Mouse (Mus musculus) regulatory T cell (primary cell): ENCODE measurements around the gene Mocs1.

ENCODE experiments used
- in situ Hi-C: fragments of 300-600 bp; cut with MboI, MseI; formaldehyde crosslinking; loops from one replicate; pipeline ENCODE4 v1.15.1; 2025; ENCODE audit warnings: high pct_unique_total_duplicates

Mocs1 gene

DNA sequence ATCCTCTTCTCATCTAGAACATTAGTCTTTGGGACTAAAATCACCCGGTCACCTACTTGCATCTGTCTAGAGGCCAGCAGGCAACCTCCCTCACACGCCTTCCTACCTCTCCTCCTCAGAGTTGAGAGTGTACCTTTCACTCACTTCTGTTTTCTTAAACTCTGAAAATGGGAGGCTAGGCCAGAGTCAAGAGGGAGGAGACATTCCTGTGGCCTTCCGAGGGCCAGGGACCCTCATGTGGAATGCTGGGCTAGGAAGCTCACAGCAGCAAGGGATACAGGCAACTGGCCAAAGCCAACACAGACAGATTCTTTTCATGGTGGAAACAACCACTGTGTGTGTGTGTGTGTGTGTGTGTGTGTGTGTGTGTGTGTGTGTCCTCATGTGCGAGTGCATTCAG lies 49.2 kb downstream of the Mocs1 start:
- in situ Hi-C loops: no loop called here

DNA sequence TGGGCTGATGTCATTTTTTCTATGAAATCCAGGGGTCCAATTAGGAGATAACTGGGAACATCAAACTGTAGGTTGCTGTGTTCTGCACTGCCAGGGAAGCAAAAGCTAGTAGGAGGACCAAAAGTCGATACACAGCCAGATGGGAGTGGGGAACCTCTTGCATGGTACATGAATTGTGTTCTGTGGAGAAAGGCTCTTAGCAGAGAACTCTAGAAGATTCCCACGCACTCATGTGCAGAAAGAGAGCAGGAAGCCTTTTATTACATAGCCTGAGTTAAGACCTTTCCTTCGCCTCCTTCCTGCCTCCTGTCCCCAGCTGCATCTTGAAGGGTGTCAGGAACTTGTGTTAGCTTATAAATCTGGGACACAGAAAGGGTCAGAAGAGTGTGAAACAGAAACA lies 53.7 kb downstream of the Mocs1 start:
- in situ Hi-C loops: loop anchor here (10.0 kb wide), 1 partner anchor 587 kb away; no protein-coding TSS in a partner anchor

DNA sequence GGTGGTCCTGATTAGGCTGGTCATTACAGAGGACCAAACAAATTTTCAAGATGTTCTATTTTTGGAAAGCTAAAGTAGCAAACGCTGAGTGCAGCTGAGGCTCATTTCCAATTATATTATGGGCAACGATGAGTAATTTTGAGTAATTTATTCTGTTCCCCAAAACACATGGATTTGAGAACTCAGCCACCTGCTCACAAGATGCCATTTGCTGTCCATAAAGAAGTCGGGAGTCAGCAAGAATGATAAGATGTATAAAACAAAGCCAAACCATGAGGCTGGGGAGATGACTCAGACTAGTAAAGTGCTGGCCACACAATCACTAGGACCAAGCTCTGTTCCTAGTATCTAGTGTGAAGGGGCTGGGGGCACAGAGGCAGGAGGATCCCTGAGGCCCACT lies 56.3 kb downstream of the Mocs1 start:
- in situ Hi-C loops: loop anchor here (10.0 kb wide), 1 partner anchor 590 kb away; no protein-coding TSS in a partner anchor

DNA sequence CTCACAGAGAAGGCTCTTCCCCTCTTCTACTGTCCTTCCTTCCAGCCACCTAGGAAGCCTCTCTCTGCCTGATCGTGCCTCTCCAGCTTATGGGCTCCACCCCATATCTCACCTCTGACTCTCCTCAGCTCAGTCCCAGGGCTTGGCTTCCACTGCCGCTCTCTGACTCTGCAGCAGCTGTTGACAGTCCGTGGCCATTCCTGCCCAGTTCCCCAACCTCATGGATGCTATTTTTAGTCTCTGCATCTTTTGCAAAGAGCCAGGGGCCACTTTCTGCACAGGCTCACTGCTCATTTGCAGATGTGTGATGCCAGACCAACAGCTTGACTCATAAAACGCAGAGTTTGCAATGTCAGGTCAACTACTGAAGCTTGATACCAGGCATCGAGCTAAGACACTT lies 60.9 kb downstream of the Mocs1 start:
- in situ Hi-C loops: loop anchor here (10.0 kb wide), 1 partner anchor 594 kb away; no protein-coding TSS in a partner anchor

DNA sequence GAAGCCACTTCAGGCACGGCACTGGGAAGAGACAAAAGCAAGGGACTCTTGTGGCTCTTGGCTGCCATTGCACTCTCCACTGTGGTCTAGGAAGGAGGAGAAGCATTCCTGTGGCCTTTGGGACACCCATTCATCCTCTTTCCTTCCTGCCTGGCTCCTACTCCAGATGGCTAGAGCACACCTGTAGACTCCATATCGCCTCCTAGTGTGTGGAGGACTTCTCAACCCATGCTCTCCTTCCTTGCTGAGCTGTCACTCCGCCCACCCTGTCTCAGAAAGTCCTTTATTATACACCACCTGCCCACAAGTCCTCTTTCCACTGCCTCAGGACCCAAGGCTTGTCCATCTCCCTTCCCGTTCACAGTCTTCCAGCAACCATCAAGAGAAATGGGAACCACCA lies 65.1 kb downstream of the Mocs1 start:
- in situ Hi-C loops: no loop called here

DNA sequence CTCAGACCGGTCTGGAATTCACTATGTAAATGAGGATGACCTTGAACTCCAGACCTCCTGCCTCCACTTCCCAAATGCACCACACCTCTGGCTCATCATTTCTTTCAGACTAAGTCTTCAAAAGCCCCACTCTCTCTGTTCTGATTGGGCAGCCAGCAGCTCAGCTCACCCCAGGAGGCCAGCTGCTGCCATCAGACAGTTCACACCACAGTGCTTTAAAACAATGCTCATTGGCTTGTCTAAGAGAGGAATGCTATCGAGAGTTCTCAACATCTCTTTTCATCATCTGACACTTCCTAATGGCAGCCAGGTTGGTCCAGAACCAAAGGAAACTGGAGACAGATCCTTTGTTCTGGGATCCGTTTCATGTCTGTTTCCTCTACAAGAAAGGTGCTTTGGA lies 70.0 kb downstream of the Mocs1 start:
- in situ Hi-C loops: no loop called here

DNA sequence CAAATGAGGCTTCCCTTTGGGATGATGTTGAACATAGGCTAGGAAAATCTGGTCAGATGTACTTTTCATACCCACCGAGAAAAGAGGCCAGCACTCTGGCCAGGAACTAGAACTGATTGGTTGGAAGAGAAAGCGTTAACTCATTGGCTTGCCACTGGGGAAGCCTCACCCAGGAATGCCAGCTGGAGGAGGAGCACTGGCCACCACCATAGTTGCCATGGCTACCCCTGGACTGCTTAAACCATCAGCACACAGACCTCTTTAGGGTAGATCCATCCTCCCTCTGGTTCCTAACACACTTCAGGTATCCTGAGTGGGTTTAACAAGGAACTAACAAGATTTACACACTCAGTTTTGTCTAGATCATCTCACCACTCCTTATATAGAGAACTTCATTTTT lies 71.5 kb downstream of the Mocs1 start:
- in situ Hi-C loops: no loop called here

DNA sequence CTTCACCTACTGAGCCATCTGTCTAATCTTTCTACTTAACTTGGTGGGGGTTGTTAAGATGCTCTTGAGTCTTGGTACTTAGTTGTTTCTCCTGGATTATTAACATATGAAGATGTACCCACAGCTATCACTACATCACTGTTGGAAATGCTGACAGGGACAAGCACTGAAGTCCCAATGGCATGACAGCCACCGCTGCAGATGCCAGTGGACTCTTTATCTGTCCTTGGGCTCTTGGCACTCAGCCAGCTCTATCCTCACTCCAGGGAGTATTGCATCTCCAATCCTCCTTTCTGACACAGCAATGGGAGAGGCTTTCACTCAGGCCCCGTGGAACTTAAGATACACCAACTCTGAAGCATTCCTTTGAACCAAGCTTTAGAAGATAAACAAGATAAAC lies 72.1 kb downstream of the Mocs1 start:
- in situ Hi-C loops: no loop called here

DNA sequence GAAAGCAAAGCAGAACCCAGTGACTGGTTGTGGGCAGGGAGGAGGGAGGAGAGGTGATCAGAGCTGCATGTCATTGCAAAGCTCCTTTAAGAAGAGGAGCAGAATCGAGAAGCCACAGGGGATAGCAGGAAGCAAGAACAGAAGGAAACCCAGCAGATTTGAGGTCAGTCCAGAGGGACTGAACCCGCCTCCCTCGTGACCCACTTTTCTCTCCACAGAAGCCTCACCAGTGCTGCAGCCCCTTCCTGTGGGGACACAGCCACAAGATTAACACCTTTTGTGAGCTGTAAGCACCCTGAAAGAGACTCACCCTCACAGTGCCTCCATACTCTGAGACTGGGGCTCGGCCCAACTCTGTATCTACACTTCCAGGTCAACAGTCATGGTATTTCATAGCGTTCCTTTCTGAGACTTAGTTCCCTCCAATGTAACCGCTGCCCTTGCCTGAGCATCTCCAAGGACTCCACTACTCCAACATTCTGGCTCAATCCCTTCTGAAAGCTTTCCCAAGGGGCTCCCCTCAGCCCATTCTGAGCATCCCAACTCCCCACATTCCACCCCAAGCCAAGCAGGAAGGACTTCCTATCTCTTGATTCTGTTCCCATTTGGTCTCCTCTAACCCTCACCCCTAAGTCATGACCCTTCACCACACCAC lies 75.2 kb downstream of the Mocs1 start:
- in situ Hi-C loops: no loop called here
